Comparison of ENCODE assay signal across 11 mouse cellular contexts in genomic region chr9:66110611-66111379, GRCm38 (mm10). TPM values are rescaled to one million over a fixed set of nuclear protein-coding genes. Genes with fewer than 3 reads are reported as not detected.
DNase-seq lines count a peak whose midpoint lies in the region; ATAC-seq and TF ChIP-seq lines count a peak whose summit lies in the region.
"Had no signal": no experiment of that assay in that cellular context is flagged by ENCODE, and none has a peak within 500 bp of the region (broad histone marks: within the 10 kb centered on the region; RNA-seq: fewer than 3 reads in every experiment).

No protein-coding gene starts in this region.

- 81% methylated on average over 8 of the region's 8 CpGs for WGBS in intestine, postnatal 0 days
- WGBS in intestine, embryonic 15.5 days = 83% methylated on average over 8 of the region's 8 CpGs
- WGBS in kidney, embryonic 16.5 days = 71% methylated on average over 8 of the region's 8 CpGs
- 17% methylated on average over 8 of the region's 8 CpGs for WGBS in midbrain, embryonic 16.5 days
- WGBS in heart, embryonic 11.5 days (ENCODE audit: insufficient replicate concordance) = 80% methylated on average over 8 of the region's 8 CpGs

- no peak overlapping the region for H3K4me2 ChIP-seq in intestine, postnatal 0 days (replicated peaks; ENCODE audit: low read depth)
- no peak overlapping the region for H3K4me2 ChIP-seq in intestine, embryonic 15.5 days (replicated peaks)
- no peak overlapping the region for H3K4me2 ChIP-seq in kidney, embryonic 16.5 days (replicated peaks; ENCODE audit: low read depth, low read length)
- no peak overlapping the region for H3K4me2 ChIP-seq in midbrain, embryonic 16.5 days (ENCODE audit: low read length)
- no peak overlapping the region for H3K4me2 ChIP-seq in heart, embryonic 11.5 days

- no peaks in the 10 kb centered on the region for H3K4me1 ChIP-seq in intestine, postnatal 0 days (replicated peaks; ENCODE audit: control insufficient read depth, insufficient read depth, low read length)
- H3K4me1 ChIP-seq in intestine, embryonic 15.5 days (replicated peaks) = no peaks in the 10 kb centered on the region
- no peaks in the 10 kb centered on the region for H3K4me1 ChIP-seq in kidney, embryonic 16.5 days (ENCODE audit: insufficient read depth, low read length)
- no peaks in the 10 kb centered on the region for H3K4me1 ChIP-seq in midbrain, embryonic 16.5 days (ENCODE audit: control insufficient read depth, insufficient read depth, low read length)
- no peaks in the 10 kb centered on the region for H3K4me1 ChIP-seq in heart, embryonic 11.5 days (ENCODE audit: control insufficient read depth, insufficient read depth, low read length)

- no peaks in the 10 kb centered on the region for H3K27me3 ChIP-seq in intestine, postnatal 0 days (replicated peaks; ENCODE audit: control insufficient read depth, insufficient read depth, low read length)
- no peaks in the 10 kb centered on the region for H3K27me3 ChIP-seq in intestine, embryonic 15.5 days (replicated peaks)
- no peaks in the 10 kb centered on the region for H3K27me3 ChIP-seq in kidney, embryonic 16.5 days (ENCODE audit: insufficient read depth, low read length)
- no peaks in the 10 kb centered on the region for H3K27me3 ChIP-seq in midbrain, embryonic 16.5 days (ENCODE audit: control insufficient read depth, insufficient read depth, low read depth, low read length)
- H3K27me3 ChIP-seq in heart, embryonic 11.5 days (ENCODE audit: control insufficient read depth, insufficient read depth, low read length) = no peaks in the 10 kb centered on the region

- no peak overlapping the region for H3K9ac ChIP-seq in intestine, postnatal 0 days (ENCODE audit: low read depth, low read length)
- H3K9ac ChIP-seq in intestine, embryonic 15.5 days = no peak overlapping the region
- H3K9ac ChIP-seq in kidney, embryonic 16.5 days (replicated peaks; ENCODE audit: low read length) = 0 out of 2 replicates have a peak overlapping the region, but pooled peaks have one; percentile 26
- H3K9ac ChIP-seq in midbrain, embryonic 16.5 days (ENCODE audit: low read depth, low read length) = no peak overlapping the region
- H3K9ac ChIP-seq in heart, embryonic 11.5 days (ENCODE audit: low read depth, low read length) = no peak overlapping the region

- H3K27ac ChIP-seq in intestine, postnatal 0 days (ENCODE audit: low read depth, low read length) = peak overlapping the region; percentile 70
- no peak overlapping the region for H3K27ac ChIP-seq in intestine, embryonic 15.5 days
- H3K27ac ChIP-seq in kidney, embryonic 16.5 days (ENCODE audit: low read length) = peak overlapping the region; percentile 43
- H3K27ac ChIP-seq in midbrain, embryonic 16.5 days (ENCODE audit: low read length) = 0 out of 2 replicates have a peak overlapping the region, but pooled peaks have one; percentile 33
- H3K27ac ChIP-seq in heart, embryonic 11.5 days (ENCODE audit: low read depth, low read length) = no peak overlapping the region

- no peak for TF ChIP-seq CTCF in intestine, postnatal 0 days (IDR thresholded peaks at IDR 0.05; ENCODE audit: low read depth)

- peaks cover 52% of the 10 kb centered on the region for H3K36me3 ChIP-seq in intestine, postnatal 0 days (ENCODE audit: control insufficient read depth, insufficient read depth)
- H3K36me3 ChIP-seq in intestine, embryonic 15.5 days = peaks cover 19% of the 10 kb centered on the region; the same call in 1 of the 2 replicates
- H3K36me3 ChIP-seq in kidney, embryonic 16.5 days (ENCODE audit: insufficient read depth, low read length) = peaks cover 33% of the 10 kb centered on the region
- H3K36me3 ChIP-seq in midbrain, embryonic 16.5 days (ENCODE audit: control insufficient read depth, insufficient read depth, low read length) = peaks cover 11% of the 10 kb centered on the region; the same call in 1 of the 2 replicates
- H3K36me3 ChIP-seq in heart, embryonic 11.5 days (ENCODE audit: control insufficient read depth, insufficient read depth, low read length) = peaks cover 3% of the 10 kb centered on the region; the same call in 1 of the 2 replicates

- no peak overlapping the region for H3K4me3 ChIP-seq in intestine, postnatal 0 days (ENCODE audit: low read depth, low read length)
- no peak overlapping the region for H3K4me3 ChIP-seq in intestine, embryonic 15.5 days (replicated peaks)
- H3K4me3 ChIP-seq in kidney, embryonic 16.5 days (ENCODE audit: low read length) = no peak overlapping the region
- H3K4me3 ChIP-seq in midbrain, embryonic 16.5 days (ENCODE audit: low read depth, low read length) = no peak overlapping the region
- no peak overlapping the region for H3K4me3 ChIP-seq in heart, embryonic 11.5 days (ENCODE audit: low read depth, low read length)

- DNase-seq in adrenal gland, postnatal 10 days = no peak
- no peak for DNase-seq in right cerebral cortex, postnatal 14 days
- DNase-seq: B cell, adult 2 months; gastrocnemius, postnatal 25 days; left cerebral cortex, postnatal 4 days had no signal

- H3K9me3 ChIP-seq in intestine, postnatal 0 days (ENCODE audit: control insufficient read depth) = no peaks in the 10 kb centered on the region
- H3K9me3 ChIP-seq in intestine, embryonic 15.5 days = no peaks in the 10 kb centered on the region
- H3K9me3 ChIP-seq in kidney, embryonic 16.5 days (ENCODE audit: low read length) = no peaks in the 10 kb centered on the region
- H3K9me3 ChIP-seq in midbrain, embryonic 16.5 days (replicated peaks; ENCODE audit: control insufficient read depth, low read length, poor library complexity, severe bottlenecking) = no peaks in the 10 kb centered on the region
- no peaks in the 10 kb centered on the region for H3K9me3 ChIP-seq in heart, embryonic 11.5 days (replicated peaks; ENCODE audit: control insufficient read depth, low read length)

- no peak for ATAC-seq in intestine, postnatal 0 days
- ATAC-seq in intestine, embryonic 15.5 days = no peak
- ATAC-seq in erythroid progenitor cell, adult 5-6 weeks (replicated peaks; ENCODE audit: low FRiP score, poor library complexity, severe bottlenecking) = 0 out of 2 replicates have a peak, but pooled peaks have one; percentile 48
- peak; percentile 57; the same call in 1 of the 2 replicates for ATAC-seq in kidney, embryonic 16.5 days (ENCODE audit: low FRiP score, low TSS enrichment)
- ATAC-seq in midbrain, embryonic 16.5 days = no peak
- no peak for ATAC-seq in heart, embryonic 11.5 days (replicated peaks; ENCODE audit: insufficient number of reproducible peaks, low FRiP score, low TSS enrichment)

RNA-seq across cellular contexts. Expression of gene Snx1, which starts 15.6 kb away (rescaled TPM):
- polyA plus RNA-seq in intestine, postnatal 0 days (2015; fragmentation: Nextera tagmentation; extraction: Ambion mirVana) = 122 and 133 TPM in 2 replicates
- 137 and 144 TPM in 2 replicates for polyA plus RNA-seq in intestine, embryonic 15.5 days (2015; fragmentation: Nextera tagmentation; extraction: Ambion mirVana)
- total RNA-seq in erythroid progenitor cell, adult 5-6 weeks (2015; ENCODE audit: low replicate concordance) = 67.1 and 84.0 TPM in 2 replicates
- 81.5 and 97.5 TPM in 2 replicates for total RNA-seq in erythroid progenitor cell, adult 5-6 weeks (2017; ENCODE audit: low replicate concordance)
- polyA plus RNA-seq in kidney, embryonic 16.5 days (2015; fragmentation: Nextera tagmentation; extraction: Ambion mirVana) = 150 and 152 TPM in 2 replicates
- 68.0 and 78.3 TPM in 2 replicates for polyA plus RNA-seq in midbrain, embryonic 16.5 days (2015; fragmentation: Nextera tagmentation; extraction: Ambion mirVana)
- total RNA-seq in adrenal gland, postnatal 10 days (2021) = 10 to 100 TPM; 72.3 to 81.3 TPM
- 71.7 and 73.5 TPM in 2 replicates for polyA plus RNA-seq in heart, embryonic 11.5 days (2014; fragmentation: Nextera tagmentation; extraction: Ambion mirVana)

RNA-seq across cellular contexts. Expression of gene Ciao2a, which starts 15.6 kb away (rescaled TPM):
- 201 and 207 TPM in 2 replicates for polyA plus RNA-seq in intestine, postnatal 0 days (2015; fragmentation: Nextera tagmentation; extraction: Ambion mirVana)
- polyA plus RNA-seq in intestine, embryonic 15.5 days (2015; fragmentation: Nextera tagmentation; extraction: Ambion mirVana) = 215 and 218 TPM in 2 replicates
- total RNA-seq in erythroid progenitor cell, adult 5-6 weeks (2015; ENCODE audit: low replicate concordance) = 84.3 and 120 TPM in 2 replicates
- 36.8 and 53.8 TPM in 2 replicates for total RNA-seq in erythroid progenitor cell, adult 5-6 weeks (2017; ENCODE audit: low replicate concordance)
- polyA plus RNA-seq in kidney, embryonic 16.5 days (2015; fragmentation: Nextera tagmentation; extraction: Ambion mirVana) = 153 and 155 TPM in 2 replicates
- 61.0 and 69.5 TPM in 2 replicates for polyA plus RNA-seq in midbrain, embryonic 16.5 days (2015; fragmentation: Nextera tagmentation; extraction: Ambion mirVana)
- 10 to 100 TPM; 89.9 to 97.4 TPM for total RNA-seq in adrenal gland, postnatal 10 days (2021)
- polyA plus RNA-seq in heart, embryonic 11.5 days (2014; fragmentation: Nextera tagmentation; extraction: Ambion mirVana) = 178 and 181 TPM in 2 replicates

RNA-seq across cellular contexts. Expression of gene Snx22, which starts 41.3 kb away (rescaled TPM):
- 0.98 and 1.4 TPM in 2 replicates for polyA plus RNA-seq in intestine, postnatal 0 days (2015; fragmentation: Nextera tagmentation; extraction: Ambion mirVana)
- 1.1 and 1.4 TPM in 2 replicates for polyA plus RNA-seq in intestine, embryonic 15.5 days (2015; fragmentation: Nextera tagmentation; extraction: Ambion mirVana)
- 179 and 188 TPM in 2 replicates for total RNA-seq in erythroid progenitor cell, adult 5-6 weeks (2015; ENCODE audit: low replicate concordance)
- total RNA-seq in erythroid progenitor cell, adult 5-6 weeks (2017; ENCODE audit: low replicate concordance) = 123 and 145 TPM in 2 replicates
- 1.4 and 1.7 TPM in 2 replicates for polyA plus RNA-seq in kidney, embryonic 16.5 days (2015; fragmentation: Nextera tagmentation; extraction: Ambion mirVana)
- polyA plus RNA-seq in midbrain, embryonic 16.5 days (2015; fragmentation: Nextera tagmentation; extraction: Ambion mirVana) = 11.2 and 13.1 TPM in 2 replicates
- total RNA-seq in adrenal gland, postnatal 10 days (2021) = 1 to 10 TPM in 1 of 2 experiments, under 1 TPM in 1; 0.66 to 1.9 TPM
- 2.1 and 2.9 TPM in 2 replicates for polyA plus RNA-seq in heart, embryonic 11.5 days (2014; fragmentation: Nextera tagmentation; extraction: Ambion mirVana)

RNA-seq across cellular contexts. Expression of gene Dapk2, which starts 47.2 kb away (rescaled TPM):
- 14.7 and 16.9 TPM in 2 replicates for polyA plus RNA-seq in intestine, postnatal 0 days (2015; fragmentation: Nextera tagmentation; extraction: Ambion mirVana)
- 6.0 and 7.2 TPM in 2 replicates for polyA plus RNA-seq in intestine, embryonic 15.5 days (2015; fragmentation: Nextera tagmentation; extraction: Ambion mirVana)
- 19.8 and 31.0 TPM in 2 replicates for total RNA-seq in erythroid progenitor cell, adult 5-6 weeks (2015; ENCODE audit: low replicate concordance)
- 25.5 and 51.6 TPM in 2 replicates for total RNA-seq in erythroid progenitor cell, adult 5-6 weeks (2017; ENCODE audit: low replicate concordance)
- polyA plus RNA-seq in kidney, embryonic 16.5 days (2015; fragmentation: Nextera tagmentation; extraction: Ambion mirVana) = 4.7 and 4.9 TPM in 2 replicates
- polyA plus RNA-seq in midbrain, embryonic 16.5 days (2015; fragmentation: Nextera tagmentation; extraction: Ambion mirVana) = 0.90 and 1.0 TPM in 2 replicates
- 10 to 100 TPM in 1 of 2 experiments, 1 to 10 TPM in 1; 8.3 to 12.4 TPM for total RNA-seq in adrenal gland, postnatal 10 days (2021)
- polyA plus RNA-seq in heart, embryonic 11.5 days (2014; fragmentation: Nextera tagmentation; extraction: Ambion mirVana) = 9.8 and 11.2 TPM in 2 replicates

RNA-seq across cellular contexts. Expression of gene Ppib, which starts 50.8 kb away (rescaled TPM):
- polyA plus RNA-seq in intestine, postnatal 0 days (2015; fragmentation: Nextera tagmentation; extraction: Ambion mirVana) = 440 and 508 TPM in 2 replicates
- 638 and 715 TPM in 2 replicates for polyA plus RNA-seq in intestine, embryonic 15.5 days (2015; fragmentation: Nextera tagmentation; extraction: Ambion mirVana)
- 181 and 260 TPM in 2 replicates for total RNA-seq in erythroid progenitor cell, adult 5-6 weeks (2015; ENCODE audit: low replicate concordance)
- total RNA-seq in erythroid progenitor cell, adult 5-6 weeks (2017; ENCODE audit: low replicate concordance) = 219 and 274 TPM in 2 replicates
- polyA plus RNA-seq in kidney, embryonic 16.5 days (2015; fragmentation: Nextera tagmentation; extraction: Ambion mirVana) = 654 and 670 TPM in 2 replicates
- polyA plus RNA-seq in midbrain, embryonic 16.5 days (2015; fragmentation: Nextera tagmentation; extraction: Ambion mirVana) = 304 and 313 TPM in 2 replicates
- 100 to 1,000 TPM; 364 to 402 TPM for total RNA-seq in adrenal gland, postnatal 10 days (2021)
- polyA plus RNA-seq in heart, embryonic 11.5 days (2014; fragmentation: Nextera tagmentation; extraction: Ambion mirVana) = 463 and 480 TPM in 2 replicates

Comparison
In these comparisons a context has a peak if more than half of its experiments do, and no peak if none do; other contexts are left out.
1. H3K27ac ChIP-seq: peak in intestine, postnatal 0 days (single experiment), kidney, embryonic 16.5 days (single experiment) and midbrain, embryonic 16.5 days (single experiment); none in intestine, embryonic 15.5 days (single experiment) and heart, embryonic 11.5 days (single experiment).
2. ATAC-seq: peak in erythroid progenitor cell, adult 5-6 weeks (single experiment) and kidney, embryonic 16.5 days (single experiment); none in intestine, postnatal 0 days (single experiment), intestine, embryonic 15.5 days (single experiment), midbrain, embryonic 16.5 days (single experiment) and heart, embryonic 11.5 days (single experiment).